Mouse (Mus musculus) kidney, postnatal 25 days (tissue): ENCODE data around the gene Pm20d1.
"Not testable (repeated sequence)": the region's sequence is repeated elsewhere in the genome, so short reads cannot be mapped to it uniquely, and the experiment has no call there.

ENCODE experiments used
- DNase-seq, 2 experiments: peaks; one replicate each; pipeline ENCODE4 v3.0.0; 2021; ENCODE audit warnings: mixed read lengths in 2 of 2

The Pm20d1 gene

DNA sequence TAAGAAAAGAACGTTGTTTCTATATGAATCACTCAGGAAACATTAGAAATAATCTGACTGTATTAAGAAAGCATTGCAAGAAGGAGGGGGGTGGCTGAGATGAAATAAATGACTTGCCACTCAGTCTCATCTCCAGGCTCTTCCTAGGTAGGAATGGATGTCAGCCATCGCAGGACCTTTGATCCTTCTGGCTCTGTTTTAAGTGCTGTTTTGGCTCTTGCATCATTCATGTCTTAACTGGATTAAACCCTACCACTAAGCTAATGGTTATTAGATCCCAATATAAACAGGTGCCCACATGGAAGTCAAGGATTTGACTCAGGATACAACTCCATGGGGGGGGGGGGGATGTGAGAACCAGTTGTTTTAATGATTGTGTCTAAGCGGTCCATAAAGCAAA is 2.0 kb upstream of the Pm20d1 start:
- no peak for DNase-seq

- DNase-seq: no peak
Observed at GRCm38 (mm10) chr1:131800001-131800400, 2.8 kb downstream of the Pm20d1 start.

DNA sequence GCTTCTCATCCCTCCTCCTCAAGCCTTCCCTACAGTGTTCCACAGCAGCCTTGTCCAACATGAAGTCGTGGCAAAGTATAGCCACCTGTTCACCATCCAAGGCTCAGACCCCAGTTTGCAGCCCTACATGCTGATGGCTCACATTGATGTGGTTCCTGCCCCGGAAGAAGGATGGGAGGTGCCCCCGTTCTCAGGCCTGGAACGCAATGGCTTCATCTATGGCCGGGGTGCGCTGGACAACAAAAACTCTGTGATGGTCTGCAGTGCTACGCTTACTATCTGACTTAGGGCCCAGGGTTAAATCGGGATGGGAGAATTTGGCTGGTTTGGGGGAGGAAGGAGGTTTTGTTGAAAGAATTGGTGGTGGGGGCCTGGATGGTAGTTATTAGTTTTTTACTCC is 3.9 kb downstream of the Pm20d1 start:
- DNase-seq: no peak

- DNase-seq: no peak
Observed at GRCm38 (mm10) chr1:131802652-131803051, 5.5 kb downstream of the Pm20d1 start.

DNA sequence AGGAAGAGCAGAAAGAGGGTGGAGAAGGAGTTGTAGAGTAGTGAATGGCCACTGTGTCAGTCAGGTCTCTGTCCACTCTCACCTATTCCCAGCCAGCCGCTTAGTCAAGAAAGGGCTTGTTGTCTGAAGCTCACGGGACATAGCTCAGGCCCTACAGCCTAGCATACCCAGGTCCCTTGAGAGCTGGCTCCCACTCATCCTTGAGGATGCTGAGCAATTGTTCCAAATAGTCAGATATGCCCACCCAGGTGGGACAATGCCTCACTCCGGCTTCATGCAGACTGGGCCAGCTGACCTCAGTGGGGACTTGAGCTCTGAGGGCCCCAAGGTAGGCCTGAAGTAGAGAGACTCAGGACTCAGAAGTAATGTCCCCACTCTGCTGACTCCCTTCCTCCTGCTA is 7.0 kb downstream of the Pm20d1 start:
- DNase-seq: no peak

DNA sequence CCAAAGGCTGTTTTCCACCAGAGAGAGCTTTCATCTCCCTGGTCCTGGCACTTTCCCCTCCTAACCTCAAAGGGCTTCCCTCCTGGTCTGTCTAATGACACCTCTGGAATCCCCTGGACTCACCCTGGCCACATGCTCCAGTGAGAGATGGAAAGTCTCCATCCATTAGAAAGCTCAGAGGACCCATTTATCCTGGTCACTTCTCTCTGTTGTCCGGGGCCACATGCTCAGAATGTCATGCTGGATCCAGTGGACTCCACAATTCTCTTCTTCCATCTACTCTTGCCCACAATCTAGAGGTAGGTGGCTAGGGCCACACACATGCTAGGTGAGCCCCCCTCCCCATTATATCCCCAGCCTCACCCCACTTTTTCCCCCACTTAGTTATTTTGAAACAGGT is 11.8 kb downstream of the Pm20d1 start:
- no peak for DNase-seq

GRCm38 (mm10) chr1:131809651-131810050 is 12.5 kb downstream of the Pm20d1 start:
- no peak for DNase-seq

DNA sequence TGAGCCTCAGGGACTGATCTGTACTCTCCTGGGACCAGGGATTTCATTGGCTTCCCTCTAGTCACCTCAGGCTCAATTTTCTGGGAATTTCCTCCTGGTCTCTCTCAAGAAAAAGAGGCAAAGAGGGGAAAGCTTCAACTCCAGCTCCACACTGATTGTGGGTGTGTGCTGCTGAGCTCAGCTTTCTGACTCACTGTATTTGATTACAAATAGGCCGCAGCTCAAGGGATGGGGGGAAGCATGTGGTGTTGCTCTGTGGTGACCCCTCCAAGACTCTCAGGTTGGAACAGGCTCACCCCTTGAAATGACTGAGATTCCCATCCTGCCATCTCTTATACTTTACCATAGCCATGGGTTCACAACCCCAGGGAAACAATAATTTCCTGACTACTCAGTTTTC is 14.2 kb downstream of the Pm20d1 start:
- no peak for DNase-seq

GRCm38 (mm10) chr1:131812006-131812405 is 14.8 kb downstream of the Pm20d1 start:
- no peak for DNase-seq

DNA sequence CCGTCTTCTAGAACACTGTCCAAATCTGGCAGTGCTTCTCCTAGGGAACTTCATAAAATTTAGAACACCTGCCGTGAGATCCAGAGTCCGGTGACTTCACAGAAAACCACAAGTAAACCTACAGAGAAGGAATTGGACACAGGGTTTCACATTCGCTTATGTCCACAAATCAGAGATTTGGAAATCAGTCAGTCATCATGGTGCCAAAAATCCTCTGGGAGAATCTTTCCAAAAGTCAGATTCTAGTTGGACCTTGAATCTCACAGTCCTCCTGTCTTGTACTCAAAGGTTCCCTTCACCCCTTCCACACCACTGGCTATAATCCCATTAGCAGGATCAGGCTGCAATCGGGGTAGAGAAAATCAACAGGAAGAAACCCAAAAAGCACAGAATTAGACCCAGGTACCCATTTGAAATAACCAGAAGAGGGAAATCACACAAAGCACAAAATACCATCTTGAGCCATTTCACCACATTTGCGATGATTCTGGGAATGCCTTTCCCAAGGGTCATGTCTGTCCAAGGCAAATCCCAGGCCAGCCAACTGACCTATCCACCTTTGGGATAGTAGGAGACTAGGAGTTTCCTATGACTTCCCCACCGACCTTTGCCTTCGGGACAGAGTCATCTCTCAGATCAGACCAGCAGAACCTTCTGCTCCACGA is 15.6 kb downstream of the Pm20d1 start:
- DNase-seq: no peak

DNA sequence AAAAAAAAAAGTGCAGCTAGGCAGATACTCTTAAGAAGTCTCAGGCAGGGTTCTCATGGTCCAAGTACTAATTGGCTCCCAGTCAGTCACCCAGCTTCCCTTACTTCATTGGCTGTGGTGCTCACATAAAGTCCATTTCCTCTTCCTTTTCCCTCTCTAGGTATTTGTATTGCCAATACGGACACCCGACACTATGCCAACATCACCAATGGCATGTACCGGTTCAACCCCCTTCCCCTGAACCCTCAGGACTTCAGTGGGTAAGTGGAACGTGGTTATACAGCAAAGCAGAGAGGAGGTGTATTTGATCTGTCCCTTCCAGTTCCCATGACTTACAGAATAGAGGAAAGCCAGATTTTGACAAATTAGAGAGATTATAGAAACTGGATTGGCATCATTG is 16.6 kb downstream of the Pm20d1 start:
- no peak for DNase-seq

- no peak for DNase-seq
Observed at GRCm38 (mm10) chr1:131814191-131814590, 17.0 kb downstream of the Pm20d1 start.

GRCm38 (mm10) chr1:131816886-131817285 is 19.7 kb downstream of the Pm20d1 start:
- DNase-seq: no peak

DNA sequence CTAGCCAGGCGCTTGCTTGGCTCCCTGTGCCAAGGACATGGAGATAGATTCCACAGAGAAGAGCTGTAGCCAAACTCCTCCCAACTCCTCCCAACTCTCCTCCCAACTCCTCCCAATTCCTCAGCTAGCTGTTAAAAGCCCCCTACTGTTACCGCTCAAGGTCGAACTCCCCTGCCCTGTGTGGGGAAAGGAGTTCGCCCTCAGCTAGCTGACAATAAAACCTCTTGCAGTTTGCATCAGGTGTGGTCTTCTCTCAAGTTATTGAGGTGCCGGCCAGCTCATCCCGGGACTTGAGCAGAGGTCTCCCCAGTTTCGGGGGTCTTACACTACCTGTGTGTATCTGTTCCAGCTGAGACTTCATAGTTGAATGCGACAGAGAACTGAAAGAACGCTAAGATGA is 23.2 kb downstream of the Pm20d1 start:
- DNase-seq: not testable (repeated sequence)

GRCm38 (mm10) chr1:131820887-131821328 is 23.7 kb downstream of the Pm20d1 start:
- DNase-seq: no peak

GRCm38 (mm10) chr1:131822292-131822691 is 25.1 kb downstream of the Pm20d1 start:
- no peak for DNase-seq

DNA sequence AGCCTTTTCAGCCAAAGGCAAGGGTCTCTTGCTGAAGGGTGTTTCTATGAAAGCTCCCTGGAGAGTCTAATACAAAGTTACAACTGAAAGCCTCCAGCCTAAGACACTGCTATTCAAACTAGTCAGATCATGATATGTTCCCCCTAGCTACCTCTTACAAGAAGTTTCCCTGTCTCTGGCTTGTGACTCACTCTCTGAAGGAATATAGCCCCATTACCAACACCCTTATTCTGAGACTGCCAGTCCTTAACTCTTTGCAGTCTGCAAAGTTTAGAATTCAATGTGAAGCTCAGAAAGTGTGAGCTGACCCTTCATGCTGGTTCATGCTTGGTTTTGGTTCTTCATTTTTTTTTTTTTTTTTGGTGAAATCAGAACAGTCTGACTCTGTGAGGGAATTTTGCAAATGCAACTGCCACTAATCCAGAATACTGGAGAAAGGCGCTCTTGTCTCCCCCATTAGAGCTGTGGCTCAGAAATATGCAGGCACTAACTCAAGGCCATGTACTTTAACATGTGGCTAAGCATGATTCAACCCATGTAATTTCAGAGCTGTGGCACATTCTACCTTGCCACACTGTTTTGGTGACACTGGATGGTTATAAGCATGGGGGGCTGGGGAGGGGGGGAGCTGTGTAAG is 25.8 kb downstream of the Pm20d1 start:
- DNase-seq: no peak

DNA sequence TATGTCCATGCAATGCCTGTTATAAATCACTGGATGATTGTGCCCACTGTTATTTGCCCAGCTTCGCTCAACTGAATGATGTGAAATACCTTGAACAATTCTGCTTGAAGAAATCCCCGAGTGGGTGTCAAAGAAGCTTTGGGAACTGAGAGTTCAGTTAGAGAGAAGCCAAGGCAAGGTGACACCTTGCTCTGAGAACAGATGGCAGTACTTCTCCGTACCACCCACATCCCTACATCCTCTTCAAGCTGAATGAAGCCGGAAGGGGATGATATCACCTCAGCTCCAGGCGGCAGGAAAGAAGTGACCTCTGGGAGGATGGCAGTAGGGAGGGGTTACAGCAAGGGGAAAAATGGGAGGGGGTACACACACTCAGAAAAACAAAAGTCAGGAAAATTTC is 26.4 kb downstream of the Pm20d1 start:
- DNase-seq: no peak

DNA sequence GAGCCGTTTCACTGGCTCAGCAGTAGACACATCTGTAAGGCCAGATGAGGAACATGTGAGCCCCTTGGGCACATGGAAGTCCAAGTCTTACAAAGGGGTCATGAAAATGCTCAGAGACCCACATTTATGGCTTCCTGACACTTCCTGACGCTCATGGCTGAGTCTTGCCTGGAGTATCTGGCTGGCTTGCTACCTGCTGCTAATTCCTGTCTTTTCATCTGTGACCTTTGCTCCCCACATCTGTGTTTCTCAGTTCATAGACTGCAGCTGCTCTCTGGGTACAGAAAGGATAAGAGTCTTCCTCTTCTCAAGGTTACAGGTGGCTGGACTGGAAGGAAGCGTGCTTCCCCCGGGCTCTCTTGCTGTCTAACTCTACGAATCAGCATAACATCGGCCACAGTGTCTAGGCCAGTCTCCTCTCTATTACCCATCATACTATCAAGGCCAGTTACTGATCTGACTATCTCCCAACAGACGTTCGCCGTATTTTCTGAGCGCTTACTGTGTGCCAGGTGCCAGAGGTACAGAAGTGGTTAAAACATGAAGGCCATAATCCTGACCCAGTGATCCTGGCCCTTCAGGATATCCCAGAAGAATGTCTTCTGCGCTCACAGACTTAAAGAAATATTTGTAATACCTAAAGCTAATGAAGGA is 27.5 kb downstream of the Pm20d1 start:
- no peak for DNase-seq

- no peak for DNase-seq
Observed at GRCm38 (mm10) chr1:131827207-131827786, 30.1 kb downstream of the Pm20d1 start, which contains the start of gene Slc41a1. Gene Slc41a1 (plus strand): TSS chr1:131827493.

GRCm38 (mm10) chr1:131827787-131828258 is 30.6 kb downstream of the Pm20d1 start:
- DNase-seq: peak; percentile 95

DNA sequence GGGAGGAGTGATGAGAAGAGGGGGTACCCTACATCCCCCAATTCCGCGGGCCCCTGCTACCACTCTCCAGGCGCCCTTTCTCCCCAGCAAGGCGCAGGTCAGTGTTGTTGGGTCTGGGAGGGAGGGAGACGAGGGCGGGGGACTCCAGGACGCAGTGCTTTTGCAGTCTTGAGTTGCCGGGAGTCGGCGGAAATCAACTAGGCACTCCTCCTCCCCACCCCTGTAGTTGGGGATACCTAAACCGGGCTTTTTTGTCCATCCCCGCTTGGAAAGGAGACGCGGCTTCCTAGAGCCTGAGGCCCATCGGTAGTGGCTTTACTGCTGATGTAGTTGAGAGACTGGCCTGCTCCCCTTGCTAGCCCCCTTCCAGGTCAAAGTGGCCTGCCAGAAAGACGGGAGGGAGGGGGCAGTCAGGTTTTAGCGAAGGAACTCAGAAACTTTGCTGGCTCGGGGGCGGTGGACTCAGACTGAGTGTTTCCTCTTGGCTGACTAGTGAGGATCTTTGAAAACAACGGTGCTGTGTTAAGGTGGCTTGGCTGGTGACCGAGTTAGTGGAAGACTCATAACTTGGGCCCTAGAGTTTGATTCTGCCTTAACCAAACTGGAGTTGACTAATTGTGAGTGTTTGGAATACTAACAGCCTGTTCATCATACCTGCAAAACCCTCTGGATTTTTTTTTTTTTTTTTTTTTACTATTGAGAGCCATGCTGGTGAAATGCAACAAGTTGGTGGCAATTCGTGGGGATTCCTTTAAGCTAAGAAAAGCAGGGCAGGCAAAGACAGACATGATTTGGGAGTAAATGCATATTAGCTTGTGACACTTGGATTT is 31.3 kb downstream of the Pm20d1 start:
- peak in 1 of 2 experiments; percentile 28 for DNase-seq

- DNase-seq: no peak
Observed at GRCm38 (mm10) chr1:131829279-131829678, 32.1 kb downstream of the Pm20d1 start.
